Mouse (Mus musculus): ENCODE results near the gene Pwwp2b.

GRCm38 (mm10) chr7:139246086-139246485 is 2.2 kb upstream of the Pwwp2b start:
- TF ChIP-seq CTCF (conservative IDR thresholded peaks at IDR 0.05; ENCODE audit: insufficient read depth, insufficient read length, low read depth, low read length) = no peak
- TF ChIP-seq POLR2A (IDR thresholded peaks at IDR 0.05; ENCODE audit: low read depth, low read length) = no peak

Data from kidney, adult 2 months (tissue).